Mouse (Mus musculus): Measurements from ENCODE around the gene Meis2. TPM values are rescaled to one million over a fixed set of nuclear protein-coding genes. Genes with fewer than 3 reads are reported as not detected.

The Meis2 gene
- total RNA-seq, 1 experiment from 2014 or later, result not detected

DNA sequence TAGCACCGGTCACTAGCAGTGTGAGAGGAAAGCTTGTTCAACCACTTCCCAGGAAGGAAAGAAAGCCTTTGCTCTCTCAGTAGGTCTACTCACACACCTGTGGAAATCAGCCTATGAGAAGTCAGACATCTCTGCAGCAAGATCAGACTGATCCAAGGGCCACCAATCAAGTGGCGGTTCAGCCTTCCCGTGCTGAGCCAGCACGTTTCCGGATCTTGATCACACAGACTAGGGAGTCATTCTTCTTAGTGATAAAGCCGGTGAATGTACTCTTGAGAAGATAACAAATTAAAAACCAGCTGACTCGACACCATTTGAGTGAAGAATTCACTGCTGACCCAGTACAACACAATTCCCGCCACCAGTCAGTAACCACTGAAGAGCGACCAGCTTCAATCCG is 50.1 kb downstream of the Meis2 start:
- ATAC-seq (replicated peaks; ENCODE audit: low read depth, poor library complexity, severe bottlenecking), result no peak

GRCm38 (mm10) chr2:116010469-116010868 is 55.2 kb downstream of the Meis2 start:
- ATAC-seq (replicated peaks; ENCODE audit: low read depth, poor library complexity, severe bottlenecking), result no peak

DNA sequence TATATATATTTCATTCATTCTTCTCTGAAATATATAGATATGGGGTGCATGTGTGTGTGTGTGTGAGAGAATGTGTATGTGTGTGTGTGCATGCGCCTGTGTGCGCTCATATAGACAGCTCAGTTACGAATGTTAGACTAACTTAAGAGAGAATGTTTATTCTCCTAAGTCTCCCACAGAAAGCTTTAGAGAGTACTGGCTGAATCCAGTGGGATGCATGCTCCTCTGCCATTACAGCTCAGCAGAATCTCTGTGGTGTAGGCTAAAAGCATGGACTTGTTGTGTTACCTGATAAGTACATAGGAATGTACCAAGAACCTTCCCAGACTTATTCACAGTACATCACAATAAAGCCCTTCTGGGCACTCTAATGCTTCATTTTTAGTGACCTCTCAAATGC is 55.6 kb downstream of the Meis2 start:
- no peak for ATAC-seq (replicated peaks; ENCODE audit: low read depth, poor library complexity, severe bottlenecking)

DNA sequence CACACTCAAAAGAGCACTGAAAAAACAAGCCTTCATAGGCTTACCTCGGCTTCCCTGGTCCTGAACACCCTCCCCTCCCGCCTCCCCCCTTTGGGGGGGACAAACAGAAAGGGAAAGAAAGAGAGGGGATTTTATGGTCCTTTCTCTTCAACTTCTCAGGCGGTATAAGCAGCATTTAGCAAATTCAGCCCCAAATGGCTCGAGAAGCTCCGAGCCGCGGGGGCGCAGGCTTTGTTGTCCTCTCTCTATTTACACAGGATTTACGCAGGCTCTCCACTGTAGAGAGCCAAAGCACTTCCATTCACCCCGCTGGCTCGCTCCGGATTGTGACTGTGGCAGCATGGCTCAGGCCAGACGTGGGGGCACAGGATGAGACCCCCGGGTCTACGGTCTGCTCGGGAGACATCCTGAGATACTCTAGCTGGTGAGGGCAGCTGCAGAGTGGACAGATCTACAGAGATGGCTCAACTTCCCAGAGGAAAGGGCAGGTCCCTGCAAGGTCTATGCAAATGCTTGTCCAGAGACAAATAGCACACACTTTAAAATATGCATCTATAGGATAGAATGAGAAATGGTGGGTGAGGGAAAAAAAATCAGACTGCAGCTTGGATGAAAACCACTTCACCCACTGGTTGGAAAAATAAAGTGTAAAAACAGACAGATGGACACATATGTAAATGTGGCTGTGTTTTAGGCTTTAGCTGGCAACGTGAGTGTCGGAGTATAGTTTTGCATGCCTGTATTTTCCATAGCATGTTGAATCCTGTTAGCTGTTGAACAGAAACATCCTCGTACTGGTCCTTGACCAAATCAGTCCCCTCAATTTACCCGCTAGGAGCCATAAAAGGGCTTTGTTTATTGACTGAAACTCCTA is 56.3 kb downstream of the Meis2 start:
- ATAC-seq (replicated peaks; ENCODE audit: low read depth, poor library complexity, severe bottlenecking), result no peak

DNA sequence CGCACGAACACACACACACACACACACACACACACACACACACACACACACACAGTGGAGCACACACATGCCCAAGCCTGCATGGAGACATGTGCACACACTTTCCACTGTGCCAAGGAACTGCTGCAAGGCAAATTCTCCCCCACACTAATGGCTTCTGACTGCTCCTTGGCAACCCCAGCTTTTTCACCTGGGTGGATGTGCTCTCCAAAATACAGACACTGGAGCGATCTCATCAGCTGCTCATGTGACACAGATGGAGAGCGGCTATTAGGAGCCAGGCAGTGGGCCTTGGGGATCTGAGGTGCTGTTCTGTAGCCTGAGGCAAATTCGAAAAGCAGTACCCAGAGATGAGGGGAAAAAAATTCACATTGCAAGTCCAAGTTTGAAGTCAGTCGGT is 63.3 kb downstream of the Meis2 start:
- ATAC-seq (replicated peaks; ENCODE audit: low read depth, poor library complexity, severe bottlenecking), result no peak

GRCm38 (mm10) chr2:116001352-116002138 is 64.1 kb downstream of the Meis2 start:
- no peak for ATAC-seq (replicated peaks; ENCODE audit: low read depth, poor library complexity, severe bottlenecking)

DNA sequence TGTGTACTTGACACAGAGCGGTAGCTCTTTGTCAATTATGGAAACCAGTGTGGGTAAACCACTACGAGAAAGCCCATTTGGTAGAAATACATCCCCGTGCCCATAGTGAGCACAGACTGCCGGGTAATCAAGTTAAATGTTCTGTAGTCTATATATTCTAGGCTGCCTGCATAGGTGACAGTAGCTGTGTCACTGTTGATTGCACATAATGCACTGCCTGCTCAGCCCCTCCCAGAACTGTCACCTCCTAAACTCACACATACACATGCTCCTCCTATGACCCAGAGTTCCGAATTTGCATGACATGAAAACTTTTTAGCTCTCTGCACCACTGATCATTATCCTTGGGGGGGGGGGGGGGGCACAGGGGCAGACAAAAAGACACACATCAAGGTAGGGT is 65.1 kb downstream of the Meis2 start:
- ATAC-seq (replicated peaks; ENCODE audit: low read depth, poor library complexity, severe bottlenecking), result no peak

DNA sequence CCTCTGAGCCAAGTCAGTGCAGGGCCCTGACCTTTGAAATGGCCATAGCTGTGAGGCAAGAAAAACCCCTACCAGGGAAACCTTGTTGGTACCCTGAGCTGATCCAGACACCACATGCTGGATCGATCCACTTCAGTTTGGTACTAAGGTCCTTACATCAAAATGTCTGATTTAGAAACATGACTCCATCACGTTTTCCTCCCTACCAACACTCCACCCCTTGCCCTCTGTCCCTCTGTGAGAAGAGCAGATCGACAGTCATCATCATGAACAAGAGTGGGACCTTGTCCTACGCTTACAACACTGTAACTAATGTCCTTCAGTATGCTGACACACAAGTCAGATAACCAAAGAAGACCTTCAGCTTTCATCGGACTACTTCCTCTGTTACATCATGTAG is 66.8 kb downstream of the Meis2 start:
- no peak for ATAC-seq (replicated peaks; ENCODE audit: low read depth, poor library complexity, severe bottlenecking)

- no peak for ATAC-seq (replicated peaks; ENCODE audit: low read depth, poor library complexity, severe bottlenecking)
These were observed 69.2 kb downstream of the Meis2 start for GRCm38 (mm10) chr2:115996438-115996837.

DNA sequence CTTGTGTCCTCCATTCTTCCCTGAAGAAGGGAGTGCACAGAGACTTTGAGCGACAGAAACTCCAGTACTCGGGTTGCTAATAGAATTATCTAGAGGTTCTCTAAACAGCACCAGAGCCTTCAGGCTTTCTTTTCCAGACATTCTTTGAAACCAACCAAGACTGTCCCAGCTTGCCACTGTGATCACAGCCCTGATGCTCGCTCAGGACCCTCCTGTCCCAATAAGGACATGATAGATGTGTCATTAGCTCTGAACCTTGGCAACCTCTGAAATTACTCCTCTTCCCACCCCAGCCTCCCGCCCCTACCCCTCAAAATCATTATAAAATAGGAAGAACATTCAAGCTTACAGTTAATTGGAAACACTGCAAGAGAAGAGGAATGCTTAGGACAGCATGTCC is 71.8 kb downstream of the Meis2 start:
- ATAC-seq (replicated peaks; ENCODE audit: low read depth, poor library complexity, severe bottlenecking), result no peak

DNA sequence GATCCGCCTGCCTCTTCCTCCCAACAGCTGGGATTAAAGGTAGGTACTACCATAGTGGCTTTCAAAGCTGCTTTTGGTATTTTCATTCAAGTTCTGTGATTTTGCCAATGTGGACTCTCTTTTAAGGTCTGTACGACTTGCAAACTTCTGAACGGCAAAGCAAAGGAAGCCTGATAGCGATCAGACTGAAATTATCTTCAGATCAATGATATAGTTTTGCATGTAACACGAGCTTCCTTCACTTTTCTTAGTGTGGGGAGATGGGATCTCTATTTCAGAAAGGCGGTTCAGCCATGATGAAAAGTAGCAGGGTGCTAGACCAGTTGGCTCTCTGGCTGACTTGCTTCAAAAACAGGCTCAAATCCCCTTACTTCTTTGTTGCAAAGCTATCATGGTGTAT is 76.4 kb downstream of the Meis2 start:
- no peak for ATAC-seq (replicated peaks; ENCODE audit: low read depth, poor library complexity, severe bottlenecking)

DNA sequence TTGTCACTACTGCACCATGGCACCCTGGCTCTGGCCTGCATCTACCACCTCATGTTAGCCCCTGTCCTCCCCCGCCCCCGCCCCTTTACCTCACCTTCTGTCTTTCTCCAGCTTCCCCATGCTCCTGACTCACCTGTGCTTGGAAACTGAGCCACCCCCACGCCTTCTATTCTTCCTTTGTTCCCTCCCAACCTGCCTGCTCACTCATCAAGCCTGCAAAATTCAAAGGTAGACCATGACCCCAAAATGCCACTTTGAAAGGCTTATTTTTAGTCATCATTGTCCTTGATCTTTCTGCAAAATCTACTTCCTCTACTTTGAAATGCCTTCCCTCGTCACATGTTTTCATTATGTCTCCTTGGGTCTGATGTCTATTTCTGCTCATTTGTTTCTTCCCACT is 77.2 kb downstream of the Meis2 start:
- no peak for ATAC-seq (replicated peaks; ENCODE audit: low read depth, poor library complexity, severe bottlenecking)

DNA sequence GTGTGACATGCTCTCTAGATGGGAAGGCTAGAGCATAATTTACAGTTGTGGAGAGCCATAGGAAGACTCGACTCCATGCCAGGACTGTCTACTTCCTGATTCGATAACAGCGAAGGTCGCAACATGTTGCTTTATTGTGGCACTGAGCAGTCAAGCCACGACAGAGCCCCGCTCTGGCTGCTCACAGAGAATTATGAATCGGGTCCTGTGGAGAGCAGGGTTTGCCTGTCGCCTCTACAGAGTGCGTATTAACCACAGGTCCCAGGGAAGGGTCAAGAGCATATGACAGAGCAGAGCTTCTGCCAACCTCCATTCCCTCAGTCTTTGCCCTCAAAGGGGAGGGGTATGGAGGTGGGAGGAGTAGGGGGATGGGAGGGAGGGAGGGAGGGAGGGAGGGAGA is 80.7 kb downstream of the Meis2 start:
- 0 out of 2 replicates have a peak, but pooled peaks have one; percentile 47 for ATAC-seq (replicated peaks; ENCODE audit: low read depth, poor library complexity, severe bottlenecking)

DNA sequence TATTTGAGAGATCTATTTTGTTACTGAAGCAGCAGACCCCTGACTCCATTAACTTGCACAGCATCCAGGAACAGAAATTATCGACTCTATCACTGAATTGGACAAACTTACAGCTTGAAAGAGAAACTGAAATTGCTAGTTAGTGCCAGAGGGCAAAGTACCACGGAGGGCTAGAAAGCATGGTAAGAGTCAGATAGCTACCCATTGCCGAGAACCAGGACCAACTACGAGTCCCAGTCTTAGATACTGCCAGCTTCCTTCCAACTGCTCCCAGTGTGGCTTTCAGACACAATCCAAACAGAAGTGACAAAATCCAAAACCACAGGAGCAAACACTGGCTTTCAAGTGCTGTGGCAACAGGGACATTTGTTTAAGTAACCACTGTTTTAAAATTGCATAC is 81.2 kb downstream of the Meis2 start:
- ATAC-seq (replicated peaks; ENCODE audit: low read depth, poor library complexity, severe bottlenecking), result 0 out of 2 replicates have a peak, but pooled peaks have one; percentile 25

GRCm38 (mm10) chr2:115980490-115980889 is 85.1 kb downstream of the Meis2 start:
- no peak for ATAC-seq (replicated peaks; ENCODE audit: low read depth, poor library complexity, severe bottlenecking)

DNA sequence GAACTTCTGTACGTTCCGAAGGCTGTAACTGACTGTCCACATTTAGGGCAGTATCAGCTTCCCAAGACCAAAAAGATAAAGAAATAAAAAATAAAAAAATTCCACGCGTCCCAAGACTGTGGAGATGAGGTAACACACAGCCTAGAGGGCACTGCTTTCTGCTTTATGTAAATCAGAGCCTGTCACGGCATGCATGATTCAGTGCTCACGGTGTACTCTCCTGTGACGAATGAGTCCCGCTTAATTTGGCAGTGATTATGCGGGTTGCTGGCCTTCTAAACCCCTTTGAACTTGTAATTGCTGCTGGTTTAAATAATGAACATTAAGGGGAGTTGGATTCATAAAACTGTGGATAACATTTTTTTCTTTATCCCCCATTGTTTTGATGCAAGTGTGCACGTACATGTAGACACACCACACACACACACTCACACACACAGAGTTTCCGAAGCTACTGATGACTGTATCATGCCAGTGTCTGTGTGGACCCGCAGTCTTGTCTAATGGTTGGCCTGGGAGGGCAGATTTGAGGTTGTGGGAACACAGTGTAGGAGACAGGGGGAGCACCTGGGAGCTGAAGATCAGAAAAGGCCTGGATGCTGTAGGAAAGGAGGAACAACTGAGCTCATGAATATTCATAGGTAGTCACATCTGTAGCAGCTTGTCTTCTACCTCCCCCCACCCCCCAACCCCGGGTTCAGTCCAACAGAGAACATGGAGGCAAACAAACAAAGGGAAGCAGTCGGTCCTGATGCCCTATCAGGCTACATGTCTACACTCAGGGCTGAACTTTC is 85.8 kb downstream of the Meis2 start:
- ATAC-seq (replicated peaks; ENCODE audit: low read depth, poor library complexity, severe bottlenecking), result no peak

GRCm38 (mm10) chr2:115978666-115979065 is 87.0 kb downstream of the Meis2 start:
- no peak for ATAC-seq (replicated peaks; ENCODE audit: low read depth, poor library complexity, severe bottlenecking)

DNA sequence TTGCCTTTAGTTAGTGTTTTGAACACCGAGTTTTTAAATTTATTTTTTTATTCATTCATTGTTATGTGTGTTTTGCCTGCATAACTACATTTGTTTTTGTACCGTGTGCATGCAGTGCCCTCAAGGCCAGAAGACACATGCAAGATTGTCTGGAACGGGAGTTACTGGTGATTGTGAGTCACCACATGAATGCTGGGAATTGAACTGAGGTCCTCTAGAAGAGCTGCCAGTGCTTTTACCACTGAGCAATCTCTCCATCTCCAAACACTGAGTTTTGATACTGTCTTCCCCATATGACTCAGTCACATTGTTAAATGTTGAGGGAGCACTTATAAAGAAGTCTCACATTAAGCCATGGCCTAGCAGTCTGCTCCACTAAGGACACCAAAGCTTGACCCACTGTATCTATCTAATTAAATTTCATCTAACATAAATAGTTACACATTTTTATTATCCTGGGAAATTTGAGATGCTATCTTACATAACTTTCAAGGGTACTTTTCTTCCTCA is 94.3 kb downstream of the Meis2 start:
- no peak for ATAC-seq (replicated peaks; ENCODE audit: low read depth, poor library complexity, severe bottlenecking)

DNA sequence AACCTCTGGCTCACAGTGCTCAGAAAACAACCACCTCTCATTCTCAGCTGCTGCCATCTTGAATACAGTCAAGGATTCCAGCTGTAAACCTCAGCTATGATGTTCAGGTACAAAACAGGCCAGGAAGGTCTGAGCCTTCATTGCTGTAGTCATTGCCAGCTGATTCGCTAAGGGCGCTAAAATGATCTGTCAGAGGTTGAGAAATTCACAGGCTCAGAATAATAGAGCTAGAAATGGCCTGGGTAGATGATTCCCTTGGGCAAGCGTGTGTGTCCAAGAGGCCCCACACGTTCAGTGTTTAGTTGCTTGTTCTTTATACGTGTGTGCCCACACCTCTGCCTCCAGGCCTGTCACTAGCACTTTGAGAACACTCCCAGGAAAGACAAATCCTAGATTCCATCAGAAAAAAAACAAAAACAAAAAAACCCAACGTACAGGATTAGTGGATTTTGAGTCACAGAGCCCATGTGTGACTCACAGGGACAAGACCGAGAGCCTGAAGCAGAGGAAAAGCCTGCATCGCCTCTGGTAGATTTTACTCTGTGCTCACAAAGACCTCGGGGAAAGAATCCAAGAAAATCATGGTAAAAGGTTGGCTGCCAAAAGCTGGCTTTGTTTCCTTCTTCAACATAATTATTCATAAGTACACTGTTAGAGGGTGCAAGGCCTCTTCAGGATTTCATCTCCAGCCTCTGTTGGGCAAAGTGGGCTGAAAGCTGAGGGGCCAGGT is 95.4 kb downstream of the Meis2 start:
- ATAC-seq (replicated peaks; ENCODE audit: low read depth, poor library complexity, severe bottlenecking), result no peak

- no peak for ATAC-seq (replicated peaks; ENCODE audit: low read depth, poor library complexity, severe bottlenecking)
These were observed 96.4 kb downstream of the Meis2 start for GRCm38 (mm10) chr2:115969201-115969600.
